Mouse (Mus musculus) Patski (cell line): Measurements from ENCODE around the gene Smurf2. TPM values are rescaled to one million over a fixed set of nuclear protein-coding genes. Genes with fewer than 3 reads are reported as not detected.

Experiments
- ATAC-seq: fragments of 100-300 bp; one replicate; pipeline ENCODE4 v1.8.0; 2021
- CTCF ChIA-PET: fragments of 350-600 bp; sonication (Branson Sonifier 250); formaldehyde crosslinking; loops from one replicate; lab custom pipeline; 2022; ENCODE audit warnings: inconsistent platforms; lab: Charles Lee
- POLR2A ChIA-PET: fragments of 350-600 bp; sonication (Branson Sonifier 250); formaldehyde crosslinking; loops from one replicate; lab custom pipeline; 2022; ENCODE audit warnings: antibody characterized with exemption, inconsistent platforms; lab: Charles Lee
- DNase-seq: peaks from one replicate; pipeline ENCODE4 v3.0.0-alpha.2; 2011; ENCODE audit warnings: low read depth, low spot score
- H3K27me3 ChIP-seq: fragments of 371-371 bp; one replicate; pipeline ENCODE4 v1.5.1; 2021
- CTCF ChIP-seq: fragments of 100-300 bp; IDR thresholded peaks from one replicate; pipeline ENCODE4 v1.5.1; 2021
- in situ Hi-C: fragments of 300-500 bp; cut with MboI; formaldehyde crosslinking; loops from 3 replicates; pipeline ENCODE4 v1.11.1; 2018; ENCODE audit warnings: low pct_unique_long_range_greater_than_20kb, mixed read lengths
- polyA plus RNA-seq: library from polyadenylated mRNA; unstranded; gene quantifications from one replicate; pipeline ENCODE4 v1.2.3, GENCODE M21; 2021

The Smurf2 gene
- polyA plus RNA-seq, 1 experiment from 2014 or later, result 38.0 TPM

- TF ChIP-seq CTCF, result no peak
- CTCF ChIA-PET, result interaction anchor here (1.4 to 1.7 kb wide), 2 partner anchors 11 to 37 kb away, joined by 4 to 5 read pairs; no protein-coding TSS in a partner anchor
- in situ Hi-C loops, result no loop called here
- ATAC-seq (peak; percentile 95), DNase-seq (peak; percentile 63)
- POLR2A ChIA-PET, result interaction anchor here (0.7 to 2.2 kb wide), 2 partner anchors 9 to 179 kb away, joined by 3 to 16 read pairs; partner anchors contain the start of genes Cep95 and Ddx5
- no peaks in the 10 kb centered on the region for H3K27me3 ChIP-seq
Observed at GRCm38 (mm10) chr11:106779388-106780088, 141.0 kb downstream of the Smurf2 start, which contains the start of gene Polg2. TSS of gene Polg2 (minus strand) at chr11:106779537.

GRCm38 (mm10) chr11:106778589-106779387 is 141.7 kb downstream of the Smurf2 start:
- DNase-seq, result no peak
- ATAC-seq, result peak; percentile 49
- POLR2A ChIA-PET, result interaction anchor here (0.7 to 2.2 kb wide), 2 partner anchors 9 to 180 kb away, joined by 3 to 16 read pairs; partner anchors contain the start of genes Cep95 and Ddx5
- in situ Hi-C loops, result no loop called here
- H3K27me3 ChIP-seq, result no peaks in the 10 kb centered on the region
- no peak for TF ChIP-seq CTCF
- CTCF ChIA-PET, result interaction anchor here (1.2 to 1.7 kb wide), 3 partner anchors 12 to 36 kb away, joined by 3 to 5 read pairs (median 4); no protein-coding TSS in a partner anchor

- no peak for DNase-seq
Observed at GRCm38 (mm10) chr11:106778132-106778531, 142.4 kb downstream of the Smurf2 start.

GRCm38 (mm10) chr11:106777395-106777794 is 143.1 kb downstream of the Smurf2 start:
- ATAC-seq (no peak), DNase-seq (no peak)
- no peak for TF ChIP-seq CTCF
- no peaks in the 10 kb centered on the region for H3K27me3 ChIP-seq
- CTCF ChIA-PET, result interaction anchor here (1.0 kb wide), 1 partner anchor 35 kb away, joined by 3 read pairs; no protein-coding TSS in a partner anchor
- POLR2A ChIA-PET, result interaction anchor here (1.5 to 2.0 kb wide), 2 partner anchors 10 to 11 kb away, joined by 5 read pairs; partner anchors contain the start of genes Cep95 and Ddx5
- in situ Hi-C loops, result no loop called here

More at GRCm38 (mm10) chr11:106778132-106778531, 142.4 kb downstream of the Smurf2 start:
- ChIA-PET CTCF (interaction anchor here (0.6 to 1.2 kb wide), 3 partner anchors 14 to 403 kb away, joined by 3 read pairs; no protein-coding TSS in a partner anchor), POLR2A (interaction anchor here (1.5 to 2.2 kb wide), 3 partner anchors 9 to 11 kb away, joined by 5 to 16 read pairs (median 5); partner anchors contain the start of genes Cep95 and Ddx5)
- no peaks in the 10 kb centered on the region for H3K27me3 ChIP-seq
- TF ChIP-seq CTCF, result no peak
- ATAC-seq, result no peak
- in situ Hi-C loops, result no loop called here

DNA sequence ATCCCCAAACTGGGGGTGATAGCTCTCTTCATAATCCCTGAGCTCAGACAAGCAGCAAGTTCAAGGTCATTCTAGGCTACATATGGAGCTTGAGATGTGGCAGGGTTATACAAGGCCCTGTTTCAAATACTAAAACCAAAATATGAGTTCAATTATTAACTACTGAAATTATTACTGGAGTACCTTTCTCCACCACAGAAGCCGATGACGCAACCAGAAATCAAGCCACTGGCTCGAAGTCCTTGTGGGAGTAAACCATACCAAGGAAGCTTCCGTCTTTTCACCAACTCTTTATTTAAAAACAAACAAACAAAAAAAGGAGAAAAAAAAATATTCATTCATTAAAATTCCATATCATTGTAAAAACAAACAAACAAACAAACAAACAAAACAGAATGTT is 143.6 kb downstream of the Smurf2 start:
- POLR2A ChIA-PET, result interaction anchor here (1.5 to 2.0 kb wide), 2 partner anchors 10 to 12 kb away, joined by 5 read pairs; partner anchors contain the start of genes Cep95 and Ddx5
- in situ Hi-C loops, result no loop called here
- CTCF ChIA-PET, result interaction anchor here (1.0 kb wide), 1 partner anchor 34 kb away, joined by 3 read pairs; no protein-coding TSS in a partner anchor
- no peaks in the 10 kb centered on the region for H3K27me3 ChIP-seq
- DNase-seq (no peak), ATAC-seq (no peak)
- no peak for TF ChIP-seq CTCF

- ChIA-PET POLR2A (no interaction called here), CTCF (interaction anchor here (1.7 kb wide), 1 partner anchor 11 kb away, joined by 5 read pairs; no protein-coding TSS in a partner anchor)
- in situ Hi-C loops, result loop anchor here (25.0 kb wide), 1 partner anchor 261 kb away; no protein-coding TSS in a partner anchor
- H3K27me3 ChIP-seq, result no peaks in the 10 kb centered on the region
- DNase-seq (no peak), ATAC-seq (no peak)
- TF ChIP-seq CTCF, result no peak
Observed at GRCm38 (mm10) chr11:106773061-106773460, 147.5 kb downstream of the Smurf2 start.

- H3K27me3 ChIP-seq, result no peaks in the 10 kb centered on the region
- in situ Hi-C loops, result loop anchor here (25.0 kb wide), 1 partner anchor 258 kb away; no protein-coding TSS in a partner anchor
- POLR2A ChIA-PET, result no interaction called here
- ATAC-seq, result no peak
- no peak for DNase-seq
- TF ChIP-seq CTCF, result peak; percentile 79
- CTCF ChIA-PET, result interaction anchor here (0.7 kb wide), 1 partner anchor 11 kb away, joined by 3 read pairs; no protein-coding TSS in a partner anchor
Observed at GRCm38 (mm10) chr11:106770195-106770974, 150.1 kb downstream of the Smurf2 start.

Other genes with a start within 250 kb of the Smurf2 start
- gene Pecam1, start 170.1 kb downstream of the Smurf2 start, polyA plus RNA-seq, result 0.05 TPM
- 0.59 TPM for gene Milr1, start 169.5 kb downstream of the Smurf2 start, polyA plus RNA-seq
- 8.6 TPM for gene Polg2, start 141.2 kb downstream of the Smurf2 start, polyA plus RNA-seq
- gene Ddx5, start 131.5 kb downstream of the Smurf2 start, polyA plus RNA-seq, result 757 TPM
- gene Cep95, start 131.5 kb downstream of the Smurf2 start, polyA plus RNA-seq, result 19.4 TPM
- 33.7 TPM for gene Kpna2, start 78.8 kb upstream of the Smurf2 start, polyA plus RNA-seq
- 2.5 TPM for gene 1810010H24Rik, start 105.0 kb upstream of the Smurf2 start, polyA plus RNA-seq
- 47.4 TPM for gene Bptf, start 211.4 kb upstream of the Smurf2 start, polyA plus RNA-seq